Mouse (Mus musculus): ENCODE measurements at regions not wholly inside any gene's neighbourhood (a gene's known extent, or its start where the extent isn't known, plus 50 kb on each side); places are given as distances from the start of the nearest gene placed in this dataset.

- DNase-seq (ENCODE audit: low spot score in 2 of 2) = no peak
These were observed 137.1 kb downstream of the Sh3bp4 start for GRCm38 (mm10) chr1:89207306-89207705.

DNA sequence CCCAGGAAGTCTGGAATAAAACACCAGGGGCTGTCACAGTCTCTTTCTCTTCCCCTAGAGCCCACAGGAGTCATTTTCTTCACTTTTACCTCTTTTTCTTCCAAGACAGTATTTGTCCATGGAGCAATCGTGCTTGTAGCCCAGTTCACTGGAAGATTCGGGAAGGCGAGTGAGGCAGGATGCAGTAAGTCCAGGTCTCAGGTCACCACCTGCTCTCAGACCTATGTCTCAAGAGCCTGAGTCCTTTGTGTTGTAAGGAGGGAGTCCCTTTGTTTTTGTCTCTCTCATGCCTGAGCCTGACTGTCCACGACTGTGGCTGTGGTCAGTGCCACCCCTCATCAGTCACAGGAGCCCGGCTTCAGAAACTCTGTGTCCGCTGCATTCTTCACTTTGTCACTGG lies 140.9 kb downstream of the Sh3bp4 start:
- no peak for DNase-seq (ENCODE audit: low spot score in 2 of 2)

DNA sequence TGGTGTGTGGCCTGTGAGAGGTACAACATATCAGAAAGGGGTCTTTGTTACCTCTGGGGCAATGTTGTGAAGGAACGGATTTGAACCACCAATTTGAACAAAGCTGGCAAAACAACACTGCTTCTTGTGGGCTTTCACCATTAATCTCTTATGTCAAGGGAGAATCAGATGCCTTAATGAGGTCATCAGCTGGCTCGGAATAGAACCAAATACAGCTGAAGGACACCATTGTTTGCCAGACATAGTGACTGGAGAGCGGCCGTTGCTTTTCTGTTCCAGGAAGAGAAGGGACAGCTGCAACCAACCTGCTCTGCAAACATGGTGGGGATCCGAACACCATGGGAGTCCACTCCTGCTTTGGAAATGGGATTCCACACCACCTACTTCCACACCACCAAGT lies 158.2 kb downstream of the Sh3bp4 start:
- no peak for DNase-seq (ENCODE audit: low spot score in 2 of 2)

DNA sequence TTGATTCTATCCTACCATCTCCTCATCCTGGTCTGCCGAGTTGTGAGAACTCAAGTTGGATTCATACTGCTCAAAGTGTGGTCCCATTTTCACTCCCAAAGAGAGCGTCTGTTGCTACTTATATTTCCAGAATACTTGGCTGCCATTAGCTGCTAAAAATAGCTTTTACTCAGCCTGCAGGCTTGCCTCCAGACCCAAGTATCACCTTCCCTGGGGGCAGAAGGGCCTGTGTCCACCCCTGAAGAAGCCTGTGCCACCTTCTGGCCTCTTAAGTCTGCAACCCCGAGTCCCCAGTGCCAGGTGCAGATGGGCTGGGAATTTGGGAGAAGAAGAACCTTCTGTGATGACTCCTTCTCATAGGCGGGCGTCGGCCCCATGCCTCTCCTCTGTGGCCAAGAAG lies 161.5 kb downstream of the Sh3bp4 start:
- DNase-seq (ENCODE audit: low spot score in 2 of 2) = no peak

- DNase-seq (ENCODE audit: low spot score in 2 of 2) = no peak
These were observed 162.2 kb downstream of the Sh3bp4 start for GRCm38 (mm10) chr1:89232391-89232790.

DNA sequence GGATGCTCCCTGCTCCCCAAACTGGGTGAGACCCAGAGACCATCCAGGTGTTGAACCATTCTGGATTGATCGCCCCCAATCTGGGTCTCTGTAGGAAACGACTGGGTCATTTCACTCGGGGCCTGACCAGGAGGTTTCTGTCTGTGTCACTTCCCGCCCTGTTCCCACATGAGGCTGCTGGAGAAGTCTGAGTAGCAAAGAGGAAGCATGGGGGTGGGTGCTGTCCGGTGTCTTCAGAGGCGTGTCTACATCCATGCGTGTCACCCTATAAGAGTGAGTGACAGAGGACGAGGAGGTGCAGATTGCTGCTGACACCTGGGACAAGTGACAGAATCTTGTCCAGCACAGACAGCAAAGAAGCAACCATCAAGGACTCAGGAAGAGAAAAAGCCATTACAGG lies 164.7 kb downstream of the Sh3bp4 start:
- no peak for DNase-seq (ENCODE audit: low spot score in 2 of 2)

GRCm38 (mm10) chr1:89235296-89235695 lies 165.1 kb downstream of the Sh3bp4 start:
- DNase-seq (ENCODE audit: low spot score in 2 of 2) = peak; percentile 38 to 59

GRCm38 (mm10) chr1:89237696-89238095 lies 167.5 kb downstream of the Sh3bp4 start:
- DNase-seq (ENCODE audit: low spot score in 2 of 2) = peak in 1 of 2 experiments; percentile 24

DNA sequence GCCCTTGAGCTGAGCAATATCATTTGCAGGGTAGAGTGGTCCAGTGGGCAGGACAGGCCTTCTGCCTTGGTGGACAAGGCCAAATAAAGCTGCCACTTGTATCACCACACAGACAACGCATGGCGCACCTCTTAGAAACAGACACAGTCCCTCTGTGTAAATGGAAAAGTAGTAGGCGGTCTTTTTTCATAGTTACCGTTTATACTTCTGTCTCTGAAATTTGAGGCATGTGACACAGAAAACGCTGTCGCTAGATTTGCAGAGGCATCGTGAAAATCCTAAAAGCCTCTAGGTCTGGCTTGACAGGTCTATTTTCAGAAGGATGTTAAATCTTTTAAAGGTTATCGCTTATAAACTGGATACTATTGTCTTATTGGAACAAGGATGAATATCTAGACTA lies 174.4 kb downstream of the Sh3bp4 start:
- no peak for DNase-seq (ENCODE audit: low spot score in 2 of 2)

GRCm38 (mm10) chr1:89245202-89246003 lies 175.2 kb downstream of the Sh3bp4 start:
- DNase-seq (ENCODE audit: low spot score in 2 of 2) = no peak

DNA sequence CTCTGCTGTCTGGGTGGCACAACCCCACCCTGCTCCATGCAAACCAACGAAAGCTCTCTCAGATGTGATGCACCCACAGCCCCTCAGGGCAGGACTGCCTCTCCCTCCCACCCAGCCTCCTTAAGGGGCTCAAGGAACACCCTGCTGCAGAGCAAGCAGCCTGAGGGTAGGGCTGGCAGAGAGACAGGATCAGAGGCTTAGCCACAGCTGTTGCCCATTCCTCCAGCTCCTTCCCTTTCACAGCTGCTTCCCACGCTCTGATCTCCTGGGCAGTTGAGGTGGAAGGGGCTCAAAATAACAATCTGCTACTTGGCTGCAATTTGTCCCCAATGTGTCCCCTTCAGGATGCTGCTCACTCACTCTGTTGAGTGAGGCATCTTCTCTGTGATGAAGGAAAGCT lies 181.5 kb downstream of the Sh3bp4 start:
- DNase-seq (ENCODE audit: low spot score in 2 of 2) = no peak

DNA sequence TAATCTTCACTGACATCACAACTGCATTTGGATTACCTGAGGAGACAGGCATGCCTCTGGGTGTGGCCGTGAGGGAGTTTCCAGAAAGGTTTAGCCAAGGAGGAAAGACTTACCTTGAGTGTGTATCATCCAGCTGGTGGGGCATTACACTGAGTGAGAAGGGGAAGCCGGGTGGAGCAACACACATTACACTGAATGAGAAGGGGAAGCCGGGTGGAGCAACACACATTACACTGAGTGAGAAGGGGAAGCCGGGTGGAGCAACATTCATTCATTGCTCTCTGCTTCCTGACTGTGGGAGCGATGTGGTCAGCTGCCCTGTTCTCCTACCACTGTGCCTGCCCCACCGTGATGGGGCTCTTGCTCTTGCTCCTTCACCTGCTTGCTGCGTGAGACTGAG lies 182.3 kb downstream of the Sh3bp4 start:
- DNase-seq (ENCODE audit: low spot score in 2 of 2) = no peak

- DNase-seq (ENCODE audit: low spot score in 2 of 2) = no peak
These were observed 187.7 kb downstream of the Sh3bp4 start for GRCm38 (mm10) chr1:89257945-89258344.

DNA sequence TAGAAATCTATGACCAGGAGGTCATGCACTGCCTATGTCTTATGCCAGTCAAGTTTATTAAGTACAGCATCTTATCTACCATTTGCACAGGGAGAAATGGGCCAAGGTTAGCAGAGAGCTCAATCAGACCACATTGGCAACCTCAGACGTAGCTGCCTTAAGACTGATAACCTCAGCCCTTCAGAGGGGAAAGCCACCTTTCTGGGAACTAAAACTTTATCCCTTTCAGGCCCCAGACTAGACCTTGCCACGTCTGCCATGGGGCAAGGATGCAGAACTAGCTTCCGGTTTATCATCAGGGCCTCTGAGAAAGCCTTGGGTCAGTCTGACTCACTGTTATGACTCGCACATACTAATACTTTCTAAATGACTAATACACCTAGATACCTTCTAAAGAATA lies 188.8 kb upstream of the Agap1 start:
- no peak for DNase-seq (ENCODE audit: low spot score in 2 of 2)

GRCm38 (mm10) chr1:89268806-89269205 lies 185.8 kb upstream of the Agap1 start:
- DNase-seq (ENCODE audit: low spot score in 2 of 2) = no peak

- DNase-seq (ENCODE audit: low spot score in 2 of 2) = no peak
These were observed 182.9 kb upstream of the Agap1 start for GRCm38 (mm10) chr1:89271743-89272142.

DNA sequence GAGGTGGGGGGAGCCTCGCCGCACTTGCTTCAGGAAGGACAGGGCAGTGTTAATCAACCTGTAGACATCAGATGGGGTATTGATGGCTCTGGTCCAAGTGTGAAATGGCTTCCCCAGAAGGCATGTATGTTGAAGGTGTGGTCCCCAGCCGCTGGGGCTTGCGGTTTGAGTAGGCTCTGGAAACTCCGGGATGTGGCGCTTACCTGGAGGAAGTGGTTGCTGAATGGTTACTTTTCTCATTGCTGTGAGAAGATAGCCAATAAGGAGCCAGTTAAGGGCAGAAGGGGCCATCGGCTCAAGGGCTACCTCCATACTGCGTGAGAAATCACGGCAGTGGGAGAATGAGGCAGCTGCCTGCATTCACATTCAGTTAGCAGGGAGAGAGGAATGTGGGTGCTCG lies 181.6 kb upstream of the Agap1 start:
- no peak for DNase-seq (ENCODE audit: low spot score in 2 of 2)

DNA sequence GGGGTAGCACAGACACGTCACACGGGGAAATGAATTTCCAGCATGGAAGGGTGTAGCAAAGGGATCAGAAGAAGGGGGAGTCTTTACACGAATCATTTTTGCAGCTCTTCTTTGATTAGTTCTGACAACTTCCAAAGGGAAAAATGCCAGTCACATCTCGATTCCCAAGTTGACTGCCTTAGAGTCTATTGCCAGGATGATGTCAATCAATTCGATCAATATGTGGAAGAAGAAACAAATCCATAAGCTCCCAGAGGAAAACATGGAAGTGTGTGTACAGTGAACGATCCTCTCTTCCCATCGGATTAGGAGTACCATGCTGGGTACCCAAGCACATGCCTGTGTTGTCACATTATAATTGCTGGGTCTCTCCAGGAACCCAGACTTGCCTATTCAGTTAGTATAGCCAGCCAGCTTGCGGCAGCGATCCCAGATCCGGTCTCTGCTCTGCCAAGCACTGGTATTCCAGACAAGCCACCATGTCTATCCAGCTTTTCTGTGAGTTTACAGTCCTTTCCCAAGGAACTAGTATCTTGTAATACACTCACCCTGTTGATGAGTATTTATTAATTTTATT lies 180.7 kb upstream of the Agap1 start:
- no peak for DNase-seq (ENCODE audit: low spot score in 2 of 2)

DNA sequence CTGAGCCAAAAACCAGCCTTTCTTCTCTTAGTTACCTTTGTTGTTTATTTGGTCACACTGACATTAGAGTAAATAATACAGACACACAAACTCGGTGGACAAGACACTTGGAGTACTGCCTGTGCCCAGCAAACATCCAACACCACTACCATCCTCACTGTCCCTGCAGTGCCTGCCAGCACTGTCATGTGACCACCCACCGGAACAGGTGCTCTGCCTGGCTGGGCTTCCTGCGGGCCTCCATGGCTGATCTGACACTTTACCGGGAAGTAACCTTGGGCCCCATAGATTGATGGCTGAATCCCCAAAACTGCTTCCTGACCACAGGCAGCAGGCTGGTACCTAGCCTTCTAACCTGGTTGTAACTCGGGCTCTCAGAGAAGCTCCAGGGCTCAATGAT lies 175.2 kb upstream of the Agap1 start:
- no peak for DNase-seq (ENCODE audit: low spot score in 2 of 2)

DNA sequence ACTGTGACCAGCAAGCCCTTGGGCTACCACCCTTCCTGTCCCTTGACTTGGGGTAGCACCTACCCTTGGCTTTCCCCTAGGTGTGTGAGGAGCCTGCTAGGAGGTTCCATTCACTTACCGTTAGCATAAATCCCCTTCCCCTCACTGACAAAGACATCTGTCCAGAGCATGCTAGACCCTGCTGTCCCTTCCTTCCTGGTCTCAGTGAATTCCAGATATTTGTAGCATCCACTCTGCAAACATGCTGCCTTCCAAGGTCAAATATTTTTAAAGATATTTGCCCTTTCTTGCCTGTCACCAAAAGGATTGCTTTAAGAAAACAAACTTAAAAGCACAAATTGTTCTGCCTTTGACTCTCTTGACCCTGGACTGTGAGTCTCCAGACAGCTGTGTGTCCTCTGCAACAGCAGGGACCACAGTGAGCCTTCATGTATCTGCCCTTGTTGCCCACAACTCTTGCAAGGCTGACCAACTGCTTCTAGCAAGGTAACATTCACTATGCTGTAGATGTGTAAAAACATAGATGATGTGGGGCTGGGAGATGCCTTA lies 173.4 kb upstream of the Agap1 start:
- no peak for DNase-seq (ENCODE audit: low spot score in 2 of 2)

DNA sequence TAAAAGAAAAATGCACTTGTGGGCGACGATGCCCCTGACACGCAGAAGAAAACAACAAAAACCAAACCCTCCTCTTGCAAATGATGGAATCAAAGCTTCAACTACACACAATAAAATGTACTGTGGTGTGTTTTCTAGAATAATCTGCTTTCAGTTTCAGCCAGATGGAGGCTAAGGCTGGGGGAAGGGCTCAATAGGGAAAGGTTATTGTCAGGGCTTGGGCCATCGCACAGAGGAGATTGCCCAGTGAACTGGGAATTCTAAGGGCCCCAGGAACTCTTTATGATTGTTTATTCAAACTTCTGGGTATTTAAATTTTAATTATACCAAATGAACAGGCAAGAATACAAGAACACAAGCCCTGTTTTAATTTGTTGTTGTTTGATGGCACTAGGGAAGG lies 169.6 kb upstream of the Agap1 start:
- no peak for DNase-seq (ENCODE audit: low spot score in 2 of 2)

- no peak for DNase-seq (ENCODE audit: low spot score in 2 of 2)
These were observed 167.3 kb upstream of the Agap1 start for GRCm38 (mm10) chr1:89287136-89287795.

- no peak for DNase-seq (ENCODE audit: low spot score in 2 of 2)
These were observed 166.6 kb upstream of the Agap1 start for GRCm38 (mm10) chr1:89288001-89288400.

Data from right cerebral cortex, postnatal 36 days (tissue).